Mouse (Mus musculus): Measurements from ENCODE around the gene Gm20721.

DNA sequence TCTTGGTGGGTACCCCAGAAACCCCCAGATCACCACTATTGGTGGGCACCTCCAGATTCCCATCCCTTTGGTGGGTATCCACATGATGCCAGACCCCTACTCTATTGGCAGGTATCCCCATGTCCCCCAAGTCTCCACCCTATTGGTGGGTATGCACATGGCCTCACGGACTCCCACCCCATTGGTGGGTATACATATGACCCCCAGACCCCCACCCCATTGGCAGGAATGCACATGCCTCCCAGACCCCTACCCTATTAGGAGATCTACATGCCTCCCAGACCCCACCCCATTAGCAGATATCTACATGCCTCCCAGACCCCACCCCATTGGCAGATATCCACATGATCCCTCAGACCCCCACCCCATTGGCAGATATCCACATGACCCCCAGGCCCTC, 6.8 kb downstream of the Gm20721 start:
- TF ChIP-seq EP300 (IDR thresholded peaks at IDR 0.05; ENCODE audit: insufficient read depth, low read depth, low read length) (no peak), CTCF (IDR thresholded peaks at IDR 0.05) (no peak), POLR2A (IDR thresholded peaks at IDR 0.05; ENCODE audit: insufficient read depth, low read depth, low read length) (no peak)

Measured in heart, adult 2 months (tissue).